17 mouse cellular contexts compared by ENCODE assay signal in the genomic region with DNA sequence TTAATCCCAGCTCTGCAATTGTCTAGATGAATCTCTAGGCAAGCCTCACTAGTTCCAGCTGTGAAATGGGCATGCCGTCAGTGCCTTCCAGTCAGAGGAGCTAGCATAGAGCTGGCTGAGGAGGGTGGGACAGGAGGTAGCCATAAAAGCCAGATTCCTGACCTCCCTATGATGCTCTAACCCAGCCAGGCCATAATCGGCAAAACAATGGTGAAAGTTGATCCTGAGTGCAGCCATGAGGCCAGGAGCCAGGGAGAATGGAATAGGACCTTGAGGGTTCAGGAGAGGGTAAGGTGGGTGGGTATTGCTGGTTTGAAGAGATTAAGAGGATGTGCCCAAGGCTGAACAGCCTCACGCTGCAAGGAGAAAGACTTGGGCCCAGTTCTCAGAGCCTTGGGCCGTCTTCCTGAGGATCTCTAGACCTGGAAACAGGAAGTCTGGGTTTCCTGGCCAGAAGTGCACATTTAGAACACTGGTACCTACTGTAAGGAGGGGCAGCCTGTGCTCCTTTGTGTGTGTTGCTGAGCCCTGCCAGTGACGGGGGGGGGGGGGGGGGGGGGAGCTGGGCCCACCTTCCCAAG. TPM values are rescaled to one million over a fixed set of nuclear protein-coding genes. Genes with fewer than 3 reads are reported as not detected.
A peak's percentile ranks its signal among the peaks of the same experiment; 100 is the strongest.
DNase-seq lines count a peak whose midpoint lies in the region; ATAC-seq and TF ChIP-seq lines count a peak whose summit lies in the region.
"Had no signal": no experiment of that assay in that cellular context is flagged by ENCODE, and none has a peak within 500 bp of the region (broad histone marks: within the 10 kb centered on the region; RNA-seq: fewer than 3 reads in every experiment).

No protein-coding gene starts in this region.

- 36% methylated on average over 5 of the region's 5 CpGs for WGBS in kidney, embryonic 14.5 days
- 45% methylated on average over 4 of the region's 5 CpGs for WGBS in liver, embryonic 14.5 days (ENCODE audit: insufficient replicate concordance)

- H3K4me3 ChIP-seq in gastrocnemius, adult 2 months: no peak overlapping the region
- H3K4me3 ChIP-seq in kidney, embryonic 14.5 days (ENCODE audit: low read length): no peak overlapping the region
- no peak overlapping the region for H3K4me3 ChIP-seq in MEL (ENCODE audit: control insufficient read depth in 1 of 2, insufficient read depth in 1 of 2, low read depth in 2 of 2, low read length in 2 of 2)
- no peak overlapping the region for H3K4me3 ChIP-seq in liver, embryonic 14.5 days (ENCODE audit: insufficient read depth in 1 of 2, low read depth in 2 of 2, low read length in 2 of 2)
- H3K4me3 ChIP-seq: forebrain, embryonic 15.5 days; limb, embryonic 15.5 days had no signal

- ATAC-seq in kidney, embryonic 14.5 days (ENCODE audit: low FRiP score, low TSS enrichment): no peak
- no peak for ATAC-seq in liver, embryonic 14.5 days (ENCODE audit: insufficient read depth)
- ATAC-seq: forebrain, embryonic 15.5 days; midbrain, embryonic 16.5 days had no signal

- no peak for TF ChIP-seq EP300 in MEL (IDR thresholded peaks at IDR 0.05; ENCODE audit: low read depth in 1 of 2, low read length in 2 of 2)
- TF ChIP-seq EP300 in liver, embryonic 14.5 days (IDR thresholded peaks at IDR 0.05; ENCODE audit: low read depth): no peak

- intact Hi-C loops in gastrocnemius, adult 2 months (cut with DNase I): no loop called here
- intact Hi-C loops in gastrocnemius, postnatal 36 days (cut with DNase I): no loop called here

- no peaks in the 10 kb centered on the region for H3K9me3 ChIP-seq in kidney, embryonic 14.5 days (ENCODE audit: control insufficient read depth, low read length)
- no peaks in the 10 kb centered on the region for H3K9me3 ChIP-seq in MEL (replicated peaks; ENCODE audit: insufficient read depth, low read length)
- H3K9me3 ChIP-seq in liver, embryonic 14.5 days (ENCODE audit: control insufficient read depth, low read length): no peaks in the 10 kb centered on the region
- H3K9me3 ChIP-seq: forebrain, embryonic 15.5 days; limb, embryonic 15.5 days had no signal

- no peaks in the 10 kb centered on the region for H3K36me3 ChIP-seq in kidney, embryonic 14.5 days (ENCODE audit: control insufficient read depth, insufficient read depth, low read length)
- peaks cover 0 to 33% of the 10 kb centered on the region in 2 experiments; a peak in 2 of 4 replicates for H3K36me3 ChIP-seq in MEL (ENCODE audit: control insufficient read depth in 1 of 2, insufficient read depth in 2 of 2, low read length in 2 of 2)
- H3K36me3 ChIP-seq in liver, embryonic 14.5 days (replicated peaks; ENCODE audit: control insufficient read depth, insufficient read depth, low read depth): no peaks in the 10 kb centered on the region
- H3K36me3 ChIP-seq: forebrain, embryonic 15.5 days; limb, embryonic 15.5 days had no signal

- H3K27ac ChIP-seq in gastrocnemius, adult 2 months: peak overlapping the region; percentile 87
- peak overlapping the region; percentile 76 for H3K27ac ChIP-seq in kidney, embryonic 14.5 days (ENCODE audit: low read depth, low read length)
- no peak overlapping the region for H3K27ac ChIP-seq in MEL (ENCODE audit: control insufficient read depth, low read depth, low read length)
- H3K27ac ChIP-seq in liver, embryonic 14.5 days: peak overlapping the region; percentile 30
- H3K27ac ChIP-seq: forebrain, embryonic 15.5 days; limb, embryonic 15.5 days had no signal

- H3K4me1 ChIP-seq in kidney, embryonic 14.5 days (ENCODE audit: control insufficient read depth, insufficient read depth, low read length): peaks cover 62% of the 10 kb centered on the region
- H3K4me1 ChIP-seq in MEL (ENCODE audit: control insufficient read depth in 1 of 2, insufficient read depth in 2 of 2, low read length in 2 of 2): peaks cover 24 to 58% of the 10 kb centered on the region in 2 experiments
- H3K4me1 ChIP-seq in liver, embryonic 14.5 days (replicated peaks; ENCODE audit: control insufficient read depth in 2 of 2, insufficient read depth in 2 of 2, low read length in 1 of 2): peaks cover 63 to 73% of the 10 kb centered on the region in 2 experiments

- no peak for DNase-seq in gastrocnemius, adult 2 months
- DNase-seq in gastrocnemius, postnatal 36 days: no peak
- DNase-seq in kidney, adult 11 months: no peak
- DNase-seq in MEL (ENCODE audit: low read depth, low spot score): peak; percentile 35
- no peak for DNase-seq in liver, embryonic 14.5 days (ENCODE audit: low read depth in 3 of 3, low spot score in 3 of 3)
- DNase-seq in left cerebral cortex, adult 11 months (ENCODE audit: low spot score): no peak
- DNase-seq in T-cell, adult 2 months (ENCODE audit: low spot score): no peak
- DNase-seq: adrenal gland, postnatal 10 days; cerebellum, adult 2 months; gastrocnemius, postnatal 14 days; right cerebral cortex, postnatal 4 days; thymus, adult 2 months had no signal

- no peak overlapping the region for H3K4me2 ChIP-seq in kidney, embryonic 14.5 days (replicated peaks; ENCODE audit: low read depth, low read length)
- 0 out of 2 replicates have a peak overlapping the region, but pooled peaks have one; percentile 8 for H3K4me2 ChIP-seq in liver, embryonic 14.5 days (ENCODE audit: low read depth)
- H3K4me2 ChIP-seq: forebrain, embryonic 15.5 days; limb, embryonic 15.5 days had no signal

- H3K27me3 ChIP-seq in kidney, embryonic 14.5 days (ENCODE audit: control insufficient read depth, insufficient read depth, low read length): peaks cover 19% of the 10 kb centered on the region
- no peaks in the 10 kb centered on the region for H3K27me3 ChIP-seq in MEL (ENCODE audit: control insufficient read depth in 1 of 2, insufficient read depth in 2 of 2, low read length in 2 of 2)
- peaks cover 28% of the 10 kb centered on the region for H3K27me3 ChIP-seq in liver, embryonic 14.5 days (ENCODE audit: control insufficient read depth, insufficient read depth, low read length)

- no peak for TF ChIP-seq RAD21 in MEL (IDR thresholded peaks at IDR 0.05; ENCODE audit: low read depth, low read length)

- H3K9ac ChIP-seq in kidney, embryonic 14.5 days (ENCODE audit: low read depth, low read length): no peak overlapping the region
- H3K9ac ChIP-seq in MEL (ENCODE audit: control insufficient read depth, low read depth, low read length, poor library complexity, severe bottlenecking): no peak overlapping the region
- peak overlapping the region; percentile 43; the same call in 1 of the 2 replicates for H3K9ac ChIP-seq in liver, embryonic 14.5 days (replicated peaks)
- H3K9ac ChIP-seq: forebrain, embryonic 15.5 days; limb, embryonic 15.5 days had no signal

- no peak for TF ChIP-seq POLR2A in MEL (IDR thresholded peaks at IDR 0.05; ENCODE audit: control insufficient read depth in 1 of 2, insufficient read depth in 1 of 2, low read depth in 1 of 2, low read length in 2 of 2, poor library complexity in 1 of 2)

- TF ChIP-seq CTCF in gastrocnemius, adult 2 months (IDR thresholded peaks at IDR 0.05): no peak
- TF ChIP-seq CTCF in MEL (IDR thresholded peaks at IDR 0.05 in 2 of 3, conservative IDR thresholded peaks at IDR 0.05 in 1 of 3; ENCODE audit: control insufficient read depth in 1 of 3, insufficient read depth in 1 of 3, low read depth in 2 of 3, low read length in 3 of 3, poor library complexity in 1 of 3, severe bottlenecking in 1 of 3): no peak
- no peak for TF ChIP-seq CTCF in liver, embryonic 14.5 days (IDR thresholded peaks at IDR 0.05; ENCODE audit: low read depth)

- H3K79me2 ChIP-seq in MEL (ENCODE audit: control insufficient read depth, insufficient read depth, low read length, poor library complexity): no peaks in the 10 kb centered on the region; the same call in 1 of the 2 replicates

RNA-seq across cellular contexts. Expression of gene Tnfaip2, which starts 9.4 kb away (rescaled TPM):
- total RNA-seq in gastrocnemius, adult 2 months (2021): 10 to 100 TPM; 29.1 to 54.8 TPM
- 10 to 100 TPM; 22.0 to 22.6 TPM for total RNA-seq in gastrocnemius, postnatal 36 days (2021)
- polyA plus RNA-seq in kidney, embryonic 14.5 days (2014; fragmentation: Nextera tagmentation; extraction: Ambion mirVana): 16.5 and 18.8 TPM in 2 replicates
- total RNA-seq in MEL (2012; rRNA removed): 62.5 and 77.2 TPM in 2 replicates
- polyA plus RNA-seq in MEL (2012; ENCODE audit: insufficient read depth in 1 of 2, insufficient read length in 2 of 2, low read depth in 1 of 2, low replicate concordance in 2 of 2, missing spikeins in 1 of 2): 10 to 100 TPM; 51.4 to 66.8 TPM
- 57.6 and 61.8 TPM in 2 replicates for polyA plus RNA-seq in liver, embryonic 14.5 days (2012; rRNA removed)
- polyA plus RNA-seq in liver, embryonic 14.5 days (2014; fragmentation: Nextera tagmentation; extraction: Ambion mirVana): 78.7 and 88.5 TPM in 2 replicates

RNA-seq across cellular contexts. Expression of gene Exoc3l4, which starts 16.0 kb away (rescaled TPM):
- total RNA-seq in gastrocnemius, adult 2 months (2021): 1 to 10 TPM in 1 of 2 experiments, under 1 TPM in 1; 0.56 to 1.5 TPM
- 1 to 10 TPM; 1.8 to 4.6 TPM for total RNA-seq in gastrocnemius, postnatal 36 days (2021)
- 10.8 and 10.9 TPM in 2 replicates for polyA plus RNA-seq in kidney, embryonic 14.5 days (2014; fragmentation: Nextera tagmentation; extraction: Ambion mirVana)
- total RNA-seq in MEL (2012; rRNA removed): 0.04 TPM in 1 of 2 replicates, not detected in the other
- under 1 TPM in 1 of 2 experiments, not detected in 1; 0.17 TPM for polyA plus RNA-seq in MEL (2012; ENCODE audit: insufficient read depth in 1 of 2, insufficient read length in 2 of 2, low read depth in 1 of 2, low replicate concordance in 2 of 2, missing spikeins in 1 of 2)
- 18.1 and 20.1 TPM in 2 replicates for polyA plus RNA-seq in liver, embryonic 14.5 days (2012; rRNA removed)
- 15.8 and 19.3 TPM in 2 replicates for polyA plus RNA-seq in liver, embryonic 14.5 days (2014; fragmentation: Nextera tagmentation; extraction: Ambion mirVana)
- total RNA-seq: neutrophil, adult 5-6 weeks had no signal

RNA-seq across cellular contexts. Expression of gene Lbhd2, which starts 26.2 kb away (rescaled TPM):
- total RNA-seq in gastrocnemius, adult 2 months (2021): not detected
- total RNA-seq in gastrocnemius, postnatal 36 days (2021): not detected
- polyA plus RNA-seq in kidney, embryonic 14.5 days (2014; fragmentation: Nextera tagmentation; extraction: Ambion mirVana): 5.8 and 9.9 TPM in 2 replicates
- total RNA-seq in MEL (2012; rRNA removed): not detected in 2 replicates
- polyA plus RNA-seq in MEL (2012; ENCODE audit: insufficient read depth in 1 of 2, insufficient read length in 2 of 2, low read depth in 1 of 2, low replicate concordance in 2 of 2, missing spikeins in 1 of 2): not detected
- polyA plus RNA-seq in liver, embryonic 14.5 days (2012; rRNA removed): not detected in 2 replicates
- polyA plus RNA-seq in liver, embryonic 14.5 days (2014; fragmentation: Nextera tagmentation; extraction: Ambion mirVana): 0.15 and 0.21 TPM in 2 replicates
- total RNA-seq: gastrocnemius, postnatal 14 days; neutrophil, adult 5-6 weeks had no signal

RNA-seq across cellular contexts. Expression of gene Gm266, which starts 52.8 kb away (rescaled TPM):
- under 1 TPM; 0.20 to 0.33 TPM for total RNA-seq in gastrocnemius, adult 2 months (2021)
- total RNA-seq in gastrocnemius, postnatal 36 days (2021): under 1 TPM; 0.69 to 0.84 TPM
- 123 and 137 TPM in 2 replicates for polyA plus RNA-seq in kidney, embryonic 14.5 days (2014; fragmentation: Nextera tagmentation; extraction: Ambion mirVana)
- not detected in 2 replicates for total RNA-seq in MEL (2012; rRNA removed)
- polyA plus RNA-seq in MEL (2012; ENCODE audit: insufficient read depth in 1 of 2, insufficient read length in 2 of 2, low read depth in 1 of 2, low replicate concordance in 2 of 2, missing spikeins in 1 of 2): not detected
- 0.61 and 0.91 TPM in 2 replicates for polyA plus RNA-seq in liver, embryonic 14.5 days (2012; rRNA removed)
- 0.42 and 0.53 TPM in 2 replicates for polyA plus RNA-seq in liver, embryonic 14.5 days (2014; fragmentation: Nextera tagmentation; extraction: Ambion mirVana)
- total RNA-seq: neutrophil, adult 5-6 weeks had no signal

RNA-seq across cellular contexts. Expression of gene Cdc42bpb, which starts 55.3 kb away (rescaled TPM):
- total RNA-seq in gastrocnemius, adult 2 months (2021): 10 to 100 TPM; 16.3 to 24.3 TPM
- total RNA-seq in gastrocnemius, postnatal 36 days (2021): 10 to 100 TPM; 18.6 to 18.7 TPM
- 43.4 and 44.3 TPM in 2 replicates for polyA plus RNA-seq in kidney, embryonic 14.5 days (2014; fragmentation: Nextera tagmentation; extraction: Ambion mirVana)
- total RNA-seq in MEL (2012; rRNA removed): not detected in 2 replicates
- not detected for polyA plus RNA-seq in MEL (2012; ENCODE audit: insufficient read depth in 1 of 2, insufficient read length in 2 of 2, low read depth in 1 of 2, low replicate concordance in 2 of 2, missing spikeins in 1 of 2)
- 22.5 and 23.2 TPM in 2 replicates for polyA plus RNA-seq in liver, embryonic 14.5 days (2012; rRNA removed)
- 5.3 and 6.6 TPM in 2 replicates for polyA plus RNA-seq in liver, embryonic 14.5 days (2014; fragmentation: Nextera tagmentation; extraction: Ambion mirVana)
